Mouse (Mus musculus) CH12.LX (cell line): Measurements from ENCODE around the gene Pou5f1. TPM values are rescaled to one million over a fixed set of nuclear protein-coding genes. Genes with fewer than 3 reads are reported as not detected.
A peak's percentile ranks its signal among the peaks of the same experiment; 100 is the strongest.

Source experiments
- DNase-seq: peaks from one replicate; pipeline ENCODE4 v3.0.0-alpha.2; 2013; ENCODE audit errors: extremely low read depth
- H3K27ac ChIP-seq: 2 replicates; pipeline ENCODE4 v1.5.1; 2012; ENCODE audit warnings: low read depth, mild to moderate bottlenecking, control low read depth, moderate library complexity; ENCODE audit not compliant: insufficient read depth
- H3K27me3 ChIP-seq: replicated peaks from 2 replicates; pipeline ENCODE3; 2012; ENCODE audit warnings: inconsistent platforms
- H3K36me3 ChIP-seq, 2 experiments: replicated peaks in 1 of 2; 2 replicates each; pipeline versions ENCODE3 to v1.6.1; 2012; ENCODE audit warnings: inconsistent platforms in 1 of 2, low read length in 1 of 2, mild to moderate bottlenecking in 1 of 2, mixed read lengths in 1 of 2, moderate library complexity in 1 of 2; ENCODE audit not compliant: control insufficient read depth in 1 of 2, insufficient read depth in 1 of 2
- H3K4me1 ChIP-seq, 2 experiments: 2 replicates each; pipeline ENCODE4 v1.6.1; 2012; ENCODE audit warnings: inconsistent platforms in 1 of 2, moderate library complexity in 1 of 2; ENCODE audit not compliant: insufficient read depth in 2 of 2, control insufficient read depth in 1 of 2
- H3K4me2 ChIP-seq: 2 replicates; pipeline ENCODE4 v1.6.1; 2012; ENCODE audit warnings: low read depth, mild to moderate bottlenecking, control low read depth; ENCODE audit not compliant: poor library complexity, insufficient read depth, severe bottlenecking
- H3K4me3 ChIP-seq, 3 experiments: fragments of 150-350 bp in 1 of 3; sonication (generic) in 1 of 3; replicated peaks in 1 of 3; 2 replicates each; pipeline versions ENCODE3 to v1.5.1; 2011 to 2012; ENCODE audit warnings: low read depth in 2 of 3, low read length in 2 of 3, mild to moderate bottlenecking in 2 of 3, moderate library complexity in 2 of 3, control low read depth in 1 of 3, improper control_type of control experiment in 1 of 3, inconsistent platforms in 1 of 3, mixed read lengths in 1 of 3; ENCODE audit not compliant: poor library complexity in 1 of 3
- H3K79me2 ChIP-seq: replicated peaks from 2 replicates; pipeline ENCODE4 v1.6.1; 2012; ENCODE audit warnings: mild to moderate bottlenecking, moderate library complexity; ENCODE audit not compliant: control insufficient read depth, poor library complexity, insufficient read depth, severe bottlenecking; ENCODE audit errors: extremely low read depth
- H3K9ac ChIP-seq: 2 replicates; pipeline ENCODE4 v1.6.1; 2012; ENCODE audit warnings: low read depth, mild to moderate bottlenecking, control low read depth, moderate library complexity; ENCODE audit not compliant: insufficient read depth
- H3K9me3 ChIP-seq: replicated peaks from 2 replicates; pipeline ENCODE3; 2012; ENCODE audit warnings: low read length, inconsistent platforms, mixed read lengths
- CHD1 ChIP-seq: IDR thresholded peaks from 2 replicates; pipeline ENCODE4 v1.6.1; 2012; ENCODE audit warnings: low read depth, low read length, improper control_type of control experiment, inconsistent platforms
- ELF1 ChIP-seq: IDR thresholded peaks from 2 replicates; pipeline ENCODE4 v1.6.1; 2014; ENCODE audit warnings: low read depth, mild to moderate bottlenecking, inconsistent platforms, low read length, improper control_type of control experiment
- ETS1 ChIP-seq: conservative IDR thresholded peaks from 2 replicates; pipeline ENCODE4 v1.6.1; 2012; ENCODE audit warnings: low read depth, mild to moderate bottlenecking, inconsistent platforms, low read length, improper control_type of control experiment, moderate library complexity
- GABPA ChIP-seq: IDR thresholded peaks from 2 replicates; pipeline ENCODE4 v1.6.1; 2012; ENCODE audit warnings: low read depth, low read length, improper control_type of control experiment, inconsistent platforms; ENCODE audit not compliant: insufficient replicate concordance
- HCFC1 ChIP-seq: IDR thresholded peaks from 2 replicates; pipeline ENCODE4 v1.6.1; 2012; ENCODE audit warnings: low read depth, mild to moderate bottlenecking, inconsistent platforms, low read length, improper control_type of control experiment
- IRF4 ChIP-seq: IDR thresholded peaks from 2 replicates; pipeline ENCODE4 v1.6.1; 2014; ENCODE audit warnings: low read depth, mild to moderate bottlenecking, inconsistent platforms, low read length, improper control_type of control experiment
- JUND ChIP-seq: conservative IDR thresholded peaks from 2 replicates; pipeline ENCODE4 v1.6.1; 2011; ENCODE audit warnings: low read depth, low read length, improper control_type of control experiment
- KAT2A ChIP-seq: IDR thresholded peaks from 2 replicates; pipeline ENCODE4 v1.6.1; 2012; ENCODE audit warnings: low read length, improper control_type of control experiment, inconsistent platforms; ENCODE audit not compliant: insufficient replicate concordance
- MAFK ChIP-seq: IDR thresholded peaks from 2 replicates; pipeline ENCODE4 v1.6.1; 2011; ENCODE audit warnings: low read length, improper control_type of control experiment; ENCODE audit not compliant: insufficient replicate concordance
- MAZ ChIP-seq: IDR thresholded peaks from 2 replicates; pipeline ENCODE4 v1.6.1; 2012; ENCODE audit warnings: low read depth, mild to moderate bottlenecking, inconsistent platforms, low read length, improper control_type of control experiment, moderate library complexity
- MXI1 ChIP-seq: IDR thresholded peaks from 2 replicates; pipeline ENCODE4 v1.6.1; 2011; ENCODE audit warnings: mild to moderate bottlenecking, low read depth, low read length, improper control_type of control experiment
- NELFE ChIP-seq: IDR thresholded peaks from 2 replicates; pipeline ENCODE4 v1.6.1; 2011; ENCODE audit warnings: low read depth, low read length, improper control_type of control experiment
- NRF1 ChIP-seq: IDR thresholded peaks from 2 replicates; pipeline ENCODE4 v1.6.1; 2014; ENCODE audit warnings: low read depth, mild to moderate bottlenecking, inconsistent platforms, low read length, improper control_type of control experiment, moderate library complexity
- POLR2AphosphoS2 ChIP-seq: IDR thresholded peaks from 2 replicates; pipeline ENCODE4 v1.6.1; 2011; ENCODE audit warnings: low read depth, low read length, improper control_type of control experiment
- RCOR1 ChIP-seq: conservative IDR thresholded peaks from 2 replicates; pipeline ENCODE4 v1.6.1; 2012; ENCODE audit warnings: low read depth, mild to moderate bottlenecking, inconsistent platforms, low read length, improper control_type of control experiment
- SIN3A ChIP-seq: IDR thresholded peaks from 2 replicates; pipeline ENCODE4 v1.6.1; 2012; ENCODE audit warnings: low read length, improper control_type of control experiment, inconsistent platforms
- TBP ChIP-seq: conservative IDR thresholded peaks from 2 replicates; pipeline ENCODE4 v1.6.1; 2011; ENCODE audit warnings: low read depth, low read length, improper control_type of control experiment
- TCF12 ChIP-seq: IDR thresholded peaks from 2 replicates; pipeline ENCODE4 v1.6.1; 2014; ENCODE audit warnings: low read depth, mild to moderate bottlenecking, inconsistent platforms, low read length, improper control_type of control experiment
- USF1 ChIP-seq: IDR thresholded peaks from 2 replicates; pipeline ENCODE4 v1.6.1; 2014; ENCODE audit warnings: low read depth, mild to moderate bottlenecking, inconsistent platforms, low read length, improper control_type of control experiment
- USF2 ChIP-seq: conservative IDR thresholded peaks from 2 replicates; pipeline ENCODE4 v1.6.1; 2011; ENCODE audit warnings: low read depth, low read length, improper control_type of control experiment
- ZC3H11A ChIP-seq: IDR thresholded peaks from 2 replicates; pipeline ENCODE4 v1.6.1; 2012; ENCODE audit warnings: low read depth, mild to moderate bottlenecking, inconsistent platforms, low read length, improper control_type of control experiment
- ZMIZ1 ChIP-seq: IDR thresholded peaks from 2 replicates; pipeline ENCODE4 v1.6.1; 2012; ENCODE audit warnings: low read depth, mild to moderate bottlenecking, inconsistent platforms, low read length, improper control_type of control experiment
- dilution Hi-C: fragments of 300-500 bp; cut with MboI; formaldehyde crosslinking; loops from 2 replicates; pipeline ENCODE4 v1.14.3; 2020; ENCODE audit warnings: low sequenced_read_pairs; ENCODE audit not compliant: extremely low pct_unique_long_range_greater_than_20kb, extremely low pct_ligation_motif_present
- in situ Hi-C: fragments of 300-500 bp; cut with MboI; formaldehyde crosslinking; loops from 3 replicates; pipeline ENCODE4 v1.14.3; 2019; ENCODE audit warnings: low sequenced_read_pairs, low pct_ligation_motif_present, low pct_unique_long_range_greater_than_20kb, mixed read lengths
- polyA plus RNA-seq: library from polyadenylated mRNA; unstranded; fragments of >175 nt; gene quantifications from 2 replicates; pipeline ENCODE4 v1.2.1, GENCODE M21; 2012; ENCODE audit warnings: low read depth; ENCODE audit not compliant: insufficient read length
- total RNA-seq, 2 experiments: library from RNA; depleted of rRNA; stranded (reverse); fragments of 300-350 nt in 1 of 2; fragments of >200 nt in 1 of 2; gene quantifications; 2 replicates each; pipeline ENCODE4 v1.2.3; 2012 to 2014

Pou5f1 gene
- total and polyA plus RNA-seq, 3 experiments, result 0.13 TPM; not detected in 2

DNA sequence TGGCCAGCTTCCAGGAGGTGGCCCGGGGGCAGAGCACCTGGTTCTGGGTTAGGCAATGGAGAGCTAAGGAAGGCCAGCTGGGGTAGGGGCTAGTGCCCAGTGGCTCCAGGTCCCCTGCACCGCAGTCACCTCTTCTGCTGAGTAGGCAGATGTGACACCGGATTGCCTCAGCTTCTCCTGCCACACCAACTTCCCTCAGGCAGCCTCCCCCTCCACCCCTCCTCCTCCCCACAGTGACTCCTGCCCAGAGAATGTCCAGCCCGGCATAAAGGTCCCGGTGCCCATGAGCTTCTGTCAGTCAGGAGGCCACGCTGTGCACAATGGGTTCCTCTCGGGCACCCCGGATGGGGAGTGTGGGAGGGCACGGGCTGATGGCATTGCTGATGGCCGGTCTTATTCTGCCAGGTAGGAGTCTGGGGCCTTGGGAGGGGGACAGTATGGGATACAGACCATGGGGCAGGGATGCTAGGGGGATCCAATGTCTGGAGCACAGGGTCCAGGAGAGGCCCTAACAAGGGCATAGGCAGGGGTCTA lies 46.1 kb downstream of the Pou5f1 start, which contains the start of gene Cdsn:
Gene Cdsn (plus strand): TSS at position 248 of the 534 bp plus-strand sequence.
- H3K4me2 ChIP-seq, result no peak within 1 kb of the TSS
- H3K27ac ChIP-seq, result peak within 1 kb of the TSS; percentile 47
- TF ChIP-seq MAFK (0 out of 2 replicates have a peak, but pooled peaks have one; percentile 41), TBP (no peak)
- H3K4me3 ChIP-seq, result peak within 1 kb of the TSS in 1 of 3 experiments; percentile 23
- peaks cover 2% of the 10 kb centered on the region for H3K27me3 ChIP-seq
- dilution Hi-C loops (no loop called here), in situ Hi-C loops (loop anchor here (5.0 kb wide), 1 partner anchor 35 kb away; the partner anchor contains the start of genes Cchcr1 and Tcf19)
- peaks cover 25 to 52% of the 10 kb centered on the region in 2 experiments for H3K4me1 ChIP-seq
- H3K36me3 ChIP-seq, result peaks cover 0 to 4% of the 10 kb centered on the region in 2 experiments
- H3K9me3 ChIP-seq, result peaks cover 3% of the 10 kb centered on the region
- H3K79me2 ChIP-seq, result no peaks in the 10 kb centered on the region
- DNase-seq, result no peak
- peak within 1 kb of the TSS; percentile 15; the same call in 1 of the 2 replicates for H3K9ac ChIP-seq

DNA sequence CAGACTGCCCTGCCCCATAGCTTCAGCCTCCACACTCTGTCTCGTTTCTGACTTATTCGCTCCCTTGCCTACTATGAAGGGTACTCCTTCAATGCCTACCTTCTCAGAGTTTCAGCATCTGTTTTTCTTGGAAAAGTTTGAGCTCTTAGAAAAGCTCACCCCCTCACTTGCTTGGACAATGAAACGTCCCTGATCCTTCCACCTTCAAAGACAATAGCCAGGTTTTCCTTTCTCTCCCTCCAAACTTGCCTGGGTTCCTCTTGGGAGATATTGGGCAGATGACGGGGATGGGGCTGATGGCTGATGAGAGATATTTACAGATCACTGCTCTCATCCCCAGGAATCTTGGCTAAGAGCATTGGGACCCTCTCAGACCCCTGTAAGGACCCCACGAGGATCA lies 48.5 kb downstream of the Pou5f1 start:
- H3K9ac ChIP-seq, result peak overlapping the region; percentile 55; the same call in 1 of the 2 replicates
- no peak for DNase-seq
- peak overlapping the region; percentile 47 for H3K4me2 ChIP-seq
- in situ Hi-C loops (loop anchor here (5.0 kb wide), 1 partner anchor 37 kb away; the partner anchor contains the start of genes Cchcr1 and Tcf19), dilution Hi-C loops (no loop called here)
- H3K9me3 ChIP-seq, result peaks cover 3% of the 10 kb centered on the region
- H3K27me3 ChIP-seq, result peaks cover 2% of the 10 kb centered on the region
- H3K27ac ChIP-seq, result no peak overlapping the region
- TF ChIP-seq NELFE (no peak), USF1 (no peak), ZC3H11A (no peak), RCOR1 (no peak), JUND (no peak), KAT2A (no peak), ETS1 (no peak)
- peaks cover 0 to 4% of the 10 kb centered on the region in 2 experiments for H3K36me3 ChIP-seq
- peak overlapping the region; percentile 62 to 89 (median 73) for H3K4me3 ChIP-seq
- H3K4me1 ChIP-seq, result peaks cover 25 to 51% of the 10 kb centered on the region in 2 experiments
- H3K79me2 ChIP-seq, result no peaks in the 10 kb centered on the region

DNA sequence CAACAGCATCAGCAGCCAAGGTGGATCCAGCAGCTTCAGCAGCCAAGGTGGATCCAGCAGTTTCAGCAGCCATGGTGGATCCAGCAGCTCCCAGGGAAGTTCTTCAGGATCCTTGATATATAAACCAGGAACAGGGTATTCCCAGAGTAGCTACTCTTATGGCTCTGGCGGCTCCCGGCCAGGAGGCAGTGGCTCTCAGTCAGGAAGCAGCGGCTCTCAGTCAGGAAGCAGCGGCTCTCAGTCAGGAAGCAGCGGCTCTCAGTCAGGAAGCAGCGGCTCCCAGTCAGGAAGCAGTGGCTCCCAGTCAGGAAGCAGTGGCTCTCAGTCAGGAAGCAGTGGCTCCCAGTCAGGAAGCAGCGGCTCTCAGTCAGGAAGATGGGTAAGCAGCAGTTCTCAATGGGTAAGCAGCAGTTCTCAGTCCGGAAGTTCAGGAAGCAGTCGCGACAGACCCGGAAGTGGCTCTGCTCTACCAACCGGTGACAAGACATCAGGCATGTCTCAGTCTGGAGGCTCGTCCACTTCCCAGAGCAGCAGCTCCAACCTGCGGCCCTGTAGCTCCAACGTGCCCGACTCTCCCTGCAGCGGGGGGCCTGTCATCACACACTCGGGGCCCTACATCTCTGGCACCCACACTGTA lies 49.1 kb downstream of the Pou5f1 start:
- H3K9me3 ChIP-seq, result peaks cover 3% of the 10 kb centered on the region
- H3K4me2 ChIP-seq, result peak overlapping the region; percentile 47
- dilution Hi-C loops (no loop called here), in situ Hi-C loops (loop anchor here (5.0 kb wide), 1 partner anchor 38 kb away; the partner anchor contains the start of genes Cchcr1 and Tcf19)
- peak overlapping the region; percentile 62 to 89 (median 73) for H3K4me3 ChIP-seq
- H3K9ac ChIP-seq, result peak overlapping the region; percentile 81
- H3K27me3 ChIP-seq, result peaks cover 2% of the 10 kb centered on the region
- H3K36me3 ChIP-seq, result peaks cover 0 to 4% of the 10 kb centered on the region in 2 experiments
- H3K79me2 ChIP-seq, result no peaks in the 10 kb centered on the region
- peaks cover 27 to 54% of the 10 kb centered on the region in 2 experiments for H3K4me1 ChIP-seq
- no peak for DNase-seq
- peak overlapping the region; percentile 31 for H3K27ac ChIP-seq
- TF ChIP-seq SIN3A (no peak), IRF4 (no peak), NRF1 (no peak), GABPA (no peak), TCF12 (0 out of 2 replicates have a peak, but pooled peaks have one; percentile 8), ELF1 (peak; percentile 94), KAT2A (no peak), ZMIZ1 (no peak), POLR2AphosphoS2 (no peak), HCFC1 (peak; percentile 60), JUND (no peak), MXI1 (no peak), USF2 (no peak), TBP (no peak), MAZ (no peak), CHD1 (no peak)
